Mouse (Mus musculus) ES-E14 (cell line): Measurements from ENCODE around the gene Emc6. TPM values are rescaled to one million over a fixed set of nuclear protein-coding genes. Genes with fewer than 3 reads are reported as not detected.
A peak's percentile ranks its signal among the peaks of the same experiment; 100 is the strongest.

Experiments
- DNase-seq: peaks from one replicate; pipeline ENCODE4 v3.0.0-alpha.2; 2013; ENCODE audit warnings: low read depth, low spot score
- H3K27ac ChIP-seq: 2 replicates; pipeline ENCODE4 v1.5.1; 2012; ENCODE audit warnings: low read depth, mild to moderate bottlenecking, low read length, moderate library complexity, mixed read lengths; ENCODE audit not compliant: poor library complexity, insufficient read depth, severe bottlenecking
- H3K36me3 ChIP-seq: 2 replicates; pipeline ENCODE4 v1.6.1; 2012; ENCODE audit warnings: mild to moderate bottlenecking, low read length, moderate library complexity, mixed read lengths; ENCODE audit not compliant: control insufficient read depth, poor library complexity, insufficient read depth, severe bottlenecking
- H3K4me1 ChIP-seq, 2 experiments: fragments of 150-350 bp in 1 of 2; sonication (generic) in 1 of 2; 2 replicates each; pipeline ENCODE4 v1.6.1; 2012; ENCODE audit warnings: low read length in 2 of 2, mild to moderate bottlenecking in 1 of 2, mixed read lengths in 1 of 2; ENCODE audit not compliant: control insufficient read depth in 2 of 2, insufficient read depth in 2 of 2, poor library complexity in 1 of 2
- H3K4me3 ChIP-seq, 2 experiments: fragments of 150-350 bp in 1 of 2; sonication (generic) in 1 of 2; 2 replicates each; pipeline ENCODE4 v1.5.1; 2012; ENCODE audit warnings: low read length in 2 of 2, low read depth in 1 of 2, mild to moderate bottlenecking in 1 of 2, mixed read lengths in 1 of 2; ENCODE audit not compliant: insufficient read depth in 1 of 2, poor library complexity in 1 of 2, severe bottlenecking in 1 of 2
- H3K9ac ChIP-seq: 2 replicates; pipeline ENCODE4 v1.6.1; 2012; ENCODE audit warnings: low read depth, mild to moderate bottlenecking, low read length, mixed read lengths; ENCODE audit not compliant: poor library complexity, insufficient read depth, severe bottlenecking
- H3K9me3 ChIP-seq: fragments of 150-350 bp; sonication (generic); 2 replicates; pipeline ENCODE4 v1.6.1; 2012; ENCODE audit warnings: low read depth, mild to moderate bottlenecking, low read length; ENCODE audit not compliant: control insufficient read depth, insufficient read depth
- CHD2 ChIP-seq: IDR thresholded peaks from 2 replicates; pipeline ENCODE4 v1.6.1; 2014; ENCODE audit warnings: mild to moderate bottlenecking, low read depth, low read length, inconsistent platforms
- HCFC1 ChIP-seq: IDR thresholded peaks from 2 replicates; pipeline ENCODE4 v1.6.1; 2012; ENCODE audit warnings: low read length, inconsistent platforms, borderline replicate concordance; ENCODE audit not compliant: insufficient read depth
- MAFK ChIP-seq: IDR thresholded peaks from 2 replicates; pipeline ENCODE4 v1.6.1; 2014; ENCODE audit warnings: mild to moderate bottlenecking, low read depth, low read length, inconsistent platforms; ENCODE audit not compliant: insufficient read depth
- ZC3H11A ChIP-seq: IDR thresholded peaks from 2 replicates; pipeline ENCODE4 v1.6.1; 2012; ENCODE audit warnings: low read depth, mild to moderate bottlenecking, inconsistent platforms, low read length, borderline replicate concordance
- ZNF384 ChIP-seq: IDR thresholded peaks from 2 replicates; pipeline ENCODE4 v1.6.1; 2012; ENCODE audit warnings: low read depth, low read length, inconsistent platforms
- in situ Hi-C, 2 experiments: fragments of 600-800 bp; cut with MboI; formaldehyde crosslinking; loops; one replicate each; pipeline ENCODE4 v1.15.1; 2025; ENCODE audit warnings: low sequenced_read_pairs in 2 of 2, inconsistent platforms in 1 of 2; ENCODE audit not compliant: unreplicated experiment in 2 of 2
- total RNA-seq: library from RNA; depleted of rRNA; stranded (reverse); fragments of 300-350 nt; gene quantifications from 2 replicates; pipeline ENCODE4 v1.2.3, GENCODE M21; 2012

The Emc6 gene
- total RNA-seq, 1 experiment = 95.4 TPM

GRCm38 (mm10) chr11:73175612-73176011 is 1.2 kb downstream of the Emc6 start:
- H3K9ac ChIP-seq = peak overlapping the region; percentile 91; the same call in 1 of the 2 replicates
- no peaks in the 10 kb centered on the region for H3K9me3 ChIP-seq
- no peak for DNase-seq
- no peak overlapping the region for H3K27ac ChIP-seq
- peaks cover 0 to 5% of the 10 kb centered on the region in 2 experiments; a peak in 2 of 4 replicates for H3K4me1 ChIP-seq
- in situ Hi-C loops = no loop called here
- H3K36me3 ChIP-seq = peaks cover 8% of the 10 kb centered on the region
- H3K4me3 ChIP-seq = peak overlapping the region; percentile 97 to 100
- TF ChIP-seq ZNF384 = no peak
- no peak for TF ChIP-seq MAFK
- no peak for TF ChIP-seq HCFC1
- TF ChIP-seq CHD2 = no peak
- TF ChIP-seq ZC3H11A = no peak

- H3K36me3 ChIP-seq = peaks cover 8% of the 10 kb centered on the region
- no peak overlapping the region for H3K9ac ChIP-seq
- in situ Hi-C loops = no loop called here
These were observed 4.7 kb downstream of the Emc6 start for GRCm38 (mm10) chr11:73172186-73172585.

GRCm38 (mm10) chr11:73169231-73169630 is 7.6 kb downstream of the Emc6 start:
- H3K9me3 ChIP-seq = no peaks in the 10 kb centered on the region
- no peak overlapping the region for H3K4me3 ChIP-seq
- no peak overlapping the region for H3K27ac ChIP-seq
- peaks cover 0 to 3% of the 10 kb centered on the region in 2 experiments; a peak in 3 of 4 replicates for H3K4me1 ChIP-seq
- TF ChIP-seq ZC3H11A (0 out of 2 replicates have a peak, but pooled peaks have one; percentile 42), HCFC1 (0 out of 2 replicates have a peak, but pooled peaks have one; percentile 27), ZNF384 (no peak)
- peaks cover 6% of the 10 kb centered on the region for H3K36me3 ChIP-seq
- H3K9ac ChIP-seq = no peak overlapping the region
- peak; percentile 78 for DNase-seq
- in situ Hi-C loops = no loop called here

More at GRCm38 (mm10) chr11:73172186-73172585, 4.7 kb downstream of the Emc6 start:
- H3K4me1 ChIP-seq = peaks cover 3 to 5% of the 10 kb centered on the region in 2 experiments
- TF ChIP-seq CHD2 = no peak
- no peak overlapping the region for H3K27ac ChIP-seq
- no peak for DNase-seq
- H3K4me3 ChIP-seq = no peak overlapping the region
- no peaks in the 10 kb centered on the region for H3K9me3 ChIP-seq

- TF ChIP-seq MAFK = peak; percentile 73
- no peak for TF ChIP-seq CHD2
- peaks cover 0 to 3% of the 10 kb centered on the region in 2 experiments; a peak in 3 of 4 replicates for H3K4me1 ChIP-seq
- peaks cover 6% of the 10 kb centered on the region; the same call in 1 of the 2 replicates for H3K36me3 ChIP-seq
- DNase-seq = no peak
- no peak overlapping the region for H3K27ac ChIP-seq
- H3K9me3 ChIP-seq = no peaks in the 10 kb centered on the region
- in situ Hi-C loops = no loop called here
- H3K9ac ChIP-seq = no peak overlapping the region
- H3K4me3 ChIP-seq = peak overlapping the region in 1 of 2 experiments; percentile 54; a peak in 1 of 4 replicates
These were observed 8.3 kb downstream of the Emc6 start for GRCm38 (mm10) chr11:73168576-73168975.

- H3K9ac ChIP-seq = peak overlapping the region; percentile 22; the same call in 1 of the 2 replicates
- in situ Hi-C loops = no loop called here
- peaks cover 0 to 3% of the 10 kb centered on the region in 2 experiments; a peak in 3 of 4 replicates for H3K4me1 ChIP-seq
These were observed 8.8 kb downstream of the Emc6 start for GRCm38 (mm10) chr11:73168071-73168470.

More at GRCm38 (mm10) chr11:73168071-73168470, 8.8 kb downstream of the Emc6 start:
- Histone ChIP-seq H3K36me3 (peaks cover 6% of the 10 kb centered on the region; the same call in 1 of the 2 replicates), H3K9me3 (no peaks in the 10 kb centered on the region), H3K27ac (no peak overlapping the region), H3K4me3 (peak overlapping the region; percentile 37 to 54)
- TF ChIP-seq CHD2 (no peak), ZC3H11A (no peak), ZNF384 (no peak), HCFC1 (no peak), MAFK (no peak)
- DNase-seq = no peak
